Mouse (Mus musculus) heart, adult 2 months (tissue): ENCODE data around the gene Idh1. TPM values are rescaled to one million over a fixed set of nuclear protein-coding genes. Genes with fewer than 3 reads are reported as not detected.
A peak's percentile ranks its signal among the peaks of the same experiment; 100 is the strongest.

Source experiments
- DNase-seq, 2 experiments: peaks; one replicate each; pipeline ENCODE4 v3.0.0; 2021
- H3K27ac ChIP-seq: fragments of 200-600 bp; 2 replicates; pipeline ENCODE4 v1.8.1; 2022
- H3K27me3 ChIP-seq: fragments of 200-500 bp; 2 replicates; pipeline ENCODE4 v1.6.1; 2012; ENCODE audit warnings: mild to moderate bottlenecking, low read length, inconsistent platforms, mixed read lengths; ENCODE audit not compliant: control insufficient read depth, insufficient read depth
- H3K36me3 ChIP-seq: fragments of 200-500 bp; 2 replicates; pipeline ENCODE4 v1.6.1; 2012; ENCODE audit warnings: low read length, inconsistent platforms; ENCODE audit not compliant: control insufficient read depth, insufficient read depth
- H3K4me1 ChIP-seq: fragments of 200-500 bp; 2 replicates; pipeline ENCODE4 v1.6.1; 2011; ENCODE audit warnings: low read length; ENCODE audit not compliant: control insufficient read depth, insufficient read depth
- H3K4me3 ChIP-seq: fragments of 200-600 bp; 2 replicates; pipeline ENCODE4 v1.8.1; 2022
- H3K79me2 ChIP-seq: fragments of 200-500 bp; replicated peaks from 2 replicates; pipeline ENCODE4 v1.6.1; 2012; ENCODE audit warnings: mild to moderate bottlenecking, inconsistent platforms, low read length, moderate library complexity, mixed read lengths; ENCODE audit not compliant: control insufficient read depth, insufficient read depth
- H3K9ac ChIP-seq: fragments of 200-500 bp; 2 replicates; pipeline ENCODE4 v1.6.1; 2012; ENCODE audit warnings: low read depth, mild to moderate bottlenecking, control low read depth, inconsistent platforms, low read length, mixed read lengths
- CTCF ChIP-seq: fragments of 200-600 bp; IDR thresholded peaks from 2 replicates; pipeline ENCODE4 v1.8.1; 2022; ENCODE audit warnings: antibody characterized with exemption, mild to moderate bottlenecking, moderate library complexity
- EP300 ChIP-seq: fragments of 200-500 bp; IDR thresholded peaks from 2 replicates; pipeline ENCODE4 v1.6.1; 2011; ENCODE audit warnings: low read depth, low read length, control low read depth; ENCODE audit not compliant: insufficient read depth
- POLR2A ChIP-seq: fragments of 200-500 bp; IDR thresholded peaks from 2 replicates; pipeline ENCODE4 v1.6.1; 2011; ENCODE audit warnings: mild to moderate bottlenecking, low read depth, low read length, control low read depth; ENCODE audit not compliant: insufficient read depth
- WGBS: fragments of 180-500 bp; shearing (Covaris S2); methylation state at CpG from one replicate; pipeline ENCODE4 v1.1.7; 2018; 5-methylcytosine and 5-hydroxymethylcytosine counted together
- intact Hi-C: fragments of 180-260 bp; cut with DNase I; formaldehyde crosslinking; loops from one replicate; pipeline ENCODE4 v1.15.1; 2025
- polyA plus RNA-seq: library from polyadenylated mRNA; depleted of rRNA; stranded (reverse); fragments of >200 nt; gene quantifications from 2 replicates; pipeline ENCODE4 v1.2.3, GENCODE M21; 2012
- total RNA-seq, 2 experiments: library from RNA; stranded (reverse); gene quantifications; 2 replicates each; pipeline ENCODE4 v1.2.3; 2021

Idh1 gene
- total and polyA plus RNA-seq, 3 experiments: 22.1 to 88.9 (median 57.8) TPM

GRCm38 (mm10) chr1:65190172-65190571 lies 3.9 kb upstream of the Idh1 start:
- 0 out of 2 replicates have a peak, but pooled peaks cover 1% of the 10 kb centered on the region for H3K79me2 ChIP-seq
- no peaks in the 10 kb centered on the region for H3K27me3 ChIP-seq
- H3K9ac ChIP-seq: no peak overlapping the region
- no peaks in the 10 kb centered on the region for H3K4me1 ChIP-seq
- TF ChIP-seq CTCF (no peak), POLR2A (no peak), EP300 (no peak)
- no peak overlapping the region for H3K27ac ChIP-seq
- H3K4me3 ChIP-seq: no peak overlapping the region
- intact Hi-C loops: no loop called here
- WGBS: 90% methylated on average over 4 of the region's 4 CpGs
- no peak for DNase-seq
- H3K36me3 ChIP-seq: no peaks in the 10 kb centered on the region

GRCm38 (mm10) chr1:65187074-65187430 lies 752 bp upstream of the Idh1 start:
- H3K27me3 ChIP-seq: no peaks in the 10 kb centered on the region
- no peak for DNase-seq
- under 1% methylated on average over 6 of the region's 6 CpGs for WGBS
- H3K36me3 ChIP-seq: no peaks in the 10 kb centered on the region
- H3K4me1 ChIP-seq: no peaks in the 10 kb centered on the region
- peak overlapping the region; percentile 91 for H3K4me3 ChIP-seq
- intact Hi-C loops: loop anchor here (10.0 kb wide), 1 partner anchor 452 kb away; the partner anchor contains the start of gene Fzd5
- TF ChIP-seq POLR2A (no peak), CTCF (no peak), EP300 (no peak)
- H3K79me2 ChIP-seq: 0 out of 2 replicates have a peak, but pooled peaks cover 1% of the 10 kb centered on the region
- H3K27ac ChIP-seq: peak overlapping the region; percentile 55
- H3K9ac ChIP-seq: peak overlapping the region; percentile 93

GRCm38 (mm10) chr1:65185524-65186205 lies 635 bp downstream of the Idh1 start:
- H3K79me2 ChIP-seq: 0 out of 2 replicates have a peak, but pooled peaks cover 1% of the 10 kb centered on the region
- H3K27ac ChIP-seq: peak overlapping the region; percentile 74
- no peak for DNase-seq
- TF ChIP-seq CTCF: peak; percentile 65
- no peak for TF ChIP-seq POLR2A
- no peaks in the 10 kb centered on the region for H3K4me1 ChIP-seq
- 15% methylated on average over 12 of the region's 12 CpGs for WGBS
- H3K27me3 ChIP-seq: no peaks in the 10 kb centered on the region
- H3K36me3 ChIP-seq: no peaks in the 10 kb centered on the region
- H3K4me3 ChIP-seq: peak overlapping the region; percentile 91
- intact Hi-C loops: loop anchor here (10.0 kb wide), 1 partner anchor 451 kb away; the partner anchor contains the start of gene Fzd5
- peak overlapping the region; percentile 68 for H3K9ac ChIP-seq

GRCm38 (mm10) chr1:65185011-65185410 lies 1.3 kb downstream of the Idh1 start:
- no peaks in the 10 kb centered on the region for H3K4me1 ChIP-seq
- H3K36me3 ChIP-seq: no peaks in the 10 kb centered on the region
- intact Hi-C loops: loop anchor here (10.0 kb wide), 1 partner anchor 450 kb away; the partner anchor contains the start of gene Fzd5
- H3K27me3 ChIP-seq: no peaks in the 10 kb centered on the region
- no peak overlapping the region for H3K27ac ChIP-seq
- WGBS: 87% methylated on average over 8 of the region's 8 CpGs
- 0 out of 2 replicates have a peak, but pooled peaks cover 1% of the 10 kb centered on the region for H3K79me2 ChIP-seq
- H3K4me3 ChIP-seq: no peak overlapping the region
- no peak for DNase-seq
- no peak overlapping the region for H3K9ac ChIP-seq
- TF ChIP-seq POLR2A (no peak), EP300 (no peak), CTCF (no peak)

GRCm38 (mm10) chr1:65183994-65184393 lies 2.3 kb downstream of the Idh1 start:
- 85% methylated on average over 2 of the region's 2 CpGs for WGBS
- intact Hi-C loops: loop anchor here (10.0 kb wide), 1 partner anchor 449 kb away; the partner anchor contains the start of gene Fzd5
- Histone ChIP-seq H3K79me2 (0 out of 2 replicates have a peak, but pooled peaks cover 1% of the 10 kb centered on the region), H3K27ac (no peak overlapping the region), H3K4me1 (no peaks in the 10 kb centered on the region), H3K27me3 (no peaks in the 10 kb centered on the region), H3K4me3 (no peak overlapping the region), H3K36me3 (no peaks in the 10 kb centered on the region), H3K9ac (no peak overlapping the region)
- no peak for DNase-seq
- TF ChIP-seq POLR2A (no peak), EP300 (no peak), CTCF (no peak)

GRCm38 (mm10) chr1:65181459-65181858 lies 4.8 kb downstream of the Idh1 start:
- DNase-seq: no peak
- H3K9ac ChIP-seq: no peak overlapping the region
- 54% methylated on average over 5 of the region's 5 CpGs for WGBS
- no peak overlapping the region for H3K27ac ChIP-seq
- H3K79me2 ChIP-seq: no peaks in the 10 kb centered on the region
- peaks cover 2% of the 10 kb centered on the region; the same call in 1 of the 2 replicates for H3K4me1 ChIP-seq
- H3K4me3 ChIP-seq: no peak overlapping the region
- no peaks in the 10 kb centered on the region for H3K27me3 ChIP-seq
- intact Hi-C loops: loop anchor here (10.0 kb wide), 1 partner anchor 447 kb away; the partner anchor contains the start of gene Fzd5
- no peak for TF ChIP-seq POLR2A
- no peak for TF ChIP-seq CTCF
- TF ChIP-seq EP300: no peak
- peaks cover 5% of the 10 kb centered on the region for H3K36me3 ChIP-seq
